Mouse (Mus musculus): ENCODE data around the gene Etv6.

The Etv6 gene

DNA sequence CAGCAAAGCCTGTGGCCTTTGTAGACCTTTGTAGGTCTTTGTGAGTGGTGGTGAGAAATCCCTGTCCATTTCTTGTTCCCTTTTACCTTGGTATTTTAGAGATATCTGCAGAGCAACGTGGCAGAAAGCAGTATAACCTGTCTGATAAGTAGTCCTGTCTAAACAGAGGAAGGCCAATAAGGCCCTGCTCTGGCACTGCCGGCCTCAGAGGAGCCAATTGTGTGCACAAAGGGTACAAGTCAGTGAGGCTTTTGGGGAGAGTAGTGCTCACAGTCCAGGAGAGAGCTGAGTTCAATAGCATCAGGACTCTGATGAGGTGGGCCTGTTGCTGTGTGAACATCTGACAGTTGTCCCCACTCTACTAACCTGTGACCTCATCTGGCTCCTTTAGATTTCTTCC lies 77.7 kb downstream of the Etv6 start:
- DNase-seq = no peak

DNA sequence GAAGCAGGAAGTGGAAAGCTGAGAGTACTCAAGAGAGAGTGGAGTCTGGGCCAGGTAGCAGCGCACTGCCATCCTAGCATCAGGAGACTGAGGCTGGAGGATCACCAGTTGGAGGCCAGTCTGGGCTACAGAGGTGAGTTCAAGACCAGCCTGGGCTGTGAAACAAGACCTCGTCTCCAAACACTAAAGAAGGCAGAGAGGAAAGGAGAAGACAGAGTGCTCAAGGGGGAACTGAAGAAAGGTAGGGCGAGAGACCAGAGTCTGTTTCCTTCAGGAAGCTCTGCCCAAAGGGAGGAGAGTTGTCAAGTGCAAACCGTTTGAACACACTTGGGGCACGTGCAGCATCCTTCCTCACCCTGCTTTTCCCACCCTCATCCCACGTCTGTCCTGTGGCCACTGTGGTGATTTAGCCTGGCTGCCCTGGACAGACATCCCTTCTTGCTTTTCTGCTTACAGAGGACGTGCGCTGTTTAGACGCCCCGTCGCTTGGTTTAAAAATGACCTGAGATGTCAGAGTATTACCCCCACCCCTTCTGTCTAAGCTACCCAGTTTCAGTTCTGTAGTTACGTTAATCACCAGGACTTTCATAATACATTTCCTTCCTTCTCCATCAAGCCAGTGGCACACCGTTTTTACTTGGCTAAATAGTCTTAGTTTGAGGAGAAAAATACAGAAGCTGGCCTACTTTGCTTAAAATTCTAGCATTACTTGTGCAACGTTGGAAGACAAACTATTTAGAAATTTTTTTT lies 79.9 kb downstream of the Etv6 start:
- DNase-seq = no peak

- DNase-seq = no peak
Observed at GRCm38 (mm10) chr6:134117380-134117938, 82.0 kb downstream of the Etv6 start.

- DNase-seq = no peak
Observed at GRCm38 (mm10) chr6:134118506-134118905, 83.0 kb downstream of the Etv6 start.

DNA sequence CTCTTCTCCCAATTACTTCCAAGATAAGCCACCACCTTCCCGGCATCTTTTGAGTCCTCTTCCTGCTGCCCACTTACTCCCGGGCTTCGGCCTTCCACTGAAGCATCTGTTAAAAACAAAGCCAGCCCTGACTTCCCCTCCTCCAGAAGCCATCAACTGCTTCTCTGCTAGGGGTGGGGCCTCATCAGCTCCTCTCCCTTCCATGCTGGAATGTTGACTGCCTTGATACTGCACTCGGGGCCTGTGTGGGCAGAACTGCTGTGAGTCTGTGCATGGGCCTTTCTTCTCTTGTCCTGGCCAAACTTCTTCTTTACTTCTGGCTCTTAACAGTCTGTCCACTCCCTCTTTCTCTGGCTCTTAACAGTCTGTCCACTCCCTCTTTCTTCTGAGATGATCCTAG lies 83.6 kb downstream of the Etv6 start:
- no peak for DNase-seq

- DNase-seq = no peak
Observed at GRCm38 (mm10) chr6:134120227-134120626, 84.7 kb downstream of the Etv6 start.

GRCm38 (mm10) chr6:134120712-134121111 lies 85.2 kb downstream of the Etv6 start:
- no peak for DNase-seq

GRCm38 (mm10) chr6:134122945-134123344 lies 87.4 kb downstream of the Etv6 start:
- no peak for DNase-seq

GRCm38 (mm10) chr6:134123474-134123873 lies 88.0 kb downstream of the Etv6 start:
- DNase-seq = no peak

GRCm38 (mm10) chr6:134124256-134124655 lies 88.8 kb downstream of the Etv6 start:
- no peak for DNase-seq

GRCm38 (mm10) chr6:134127996-134128395 lies 92.5 kb downstream of the Etv6 start:
- no peak for DNase-seq

- DNase-seq = no peak
Observed at GRCm38 (mm10) chr6:134128594-134128993, 93.1 kb downstream of the Etv6 start.

GRCm38 (mm10) chr6:134129848-134130247 lies 94.3 kb downstream of the Etv6 start:
- DNase-seq = no peak

- no peak for DNase-seq
Observed at GRCm38 (mm10) chr6:134130816-134131215, 95.3 kb downstream of the Etv6 start.

DNA sequence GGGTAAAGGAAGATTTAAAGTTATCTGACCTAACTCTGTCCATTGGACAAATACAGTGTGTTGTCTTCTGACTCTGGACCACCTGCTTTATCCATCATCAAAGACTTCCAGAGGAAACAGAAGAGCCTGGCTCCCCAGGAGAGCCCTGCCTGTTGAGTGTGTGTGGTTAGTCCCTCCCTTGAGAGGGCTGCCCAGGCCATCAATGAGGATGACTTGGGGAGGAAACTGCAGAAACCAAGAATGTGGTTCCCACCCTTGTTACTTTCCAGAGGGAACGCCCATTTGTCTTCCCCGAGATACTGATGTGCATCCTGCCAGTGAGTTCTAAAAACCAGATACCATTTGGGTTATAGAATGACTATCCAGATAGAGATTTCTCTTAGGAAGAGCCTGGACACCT lies 96.1 kb downstream of the Etv6 start:
- no peak for DNase-seq

DNA sequence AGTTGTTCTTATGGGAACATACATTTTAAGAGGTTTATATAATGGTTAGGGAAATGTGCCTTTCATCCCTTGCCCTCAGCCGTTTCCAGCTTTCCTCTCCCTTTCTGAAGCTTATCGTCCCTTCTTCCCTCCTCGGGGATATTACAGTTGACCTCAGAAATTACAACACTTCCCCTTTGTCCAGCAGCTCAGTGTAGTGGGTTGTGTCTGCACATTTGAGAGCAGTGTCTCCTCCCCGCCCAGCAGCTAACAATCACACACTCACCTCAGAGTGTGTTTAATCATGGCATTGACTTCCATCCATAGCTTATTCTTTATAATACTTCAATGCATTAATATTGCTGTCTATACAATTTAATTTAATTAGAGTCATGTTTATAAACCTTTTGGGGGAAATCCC lies 98.3 kb downstream of the Etv6 start:
- no peak for DNase-seq

- DNase-seq = no peak
Observed at GRCm38 (mm10) chr6:134134821-134135323, 99.4 kb downstream of the Etv6 start.

DNA sequence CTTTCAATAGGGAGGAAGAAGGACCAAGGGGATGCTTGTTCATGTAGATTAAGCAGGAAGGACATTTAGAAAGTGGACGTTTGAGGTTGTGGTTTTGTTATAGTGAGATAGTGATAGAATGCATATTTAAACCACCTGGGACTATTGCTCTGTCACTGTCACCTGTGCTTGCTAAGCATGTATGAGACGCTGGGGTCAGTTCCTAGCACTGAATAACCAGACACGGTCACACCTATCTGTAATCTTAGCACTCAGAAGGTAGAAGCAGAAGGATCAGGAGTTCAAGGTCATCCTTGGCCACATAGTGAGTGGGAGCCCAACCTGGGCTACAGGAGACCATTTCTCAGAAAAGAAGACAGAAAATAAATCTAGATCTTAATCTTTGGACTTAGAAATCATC lies 100.8 kb downstream of the Etv6 start:
- no peak for DNase-seq

GRCm38 (mm10) chr6:134139359-134139758 lies 103.9 kb downstream of the Etv6 start:
- DNase-seq = no peak

DNA sequence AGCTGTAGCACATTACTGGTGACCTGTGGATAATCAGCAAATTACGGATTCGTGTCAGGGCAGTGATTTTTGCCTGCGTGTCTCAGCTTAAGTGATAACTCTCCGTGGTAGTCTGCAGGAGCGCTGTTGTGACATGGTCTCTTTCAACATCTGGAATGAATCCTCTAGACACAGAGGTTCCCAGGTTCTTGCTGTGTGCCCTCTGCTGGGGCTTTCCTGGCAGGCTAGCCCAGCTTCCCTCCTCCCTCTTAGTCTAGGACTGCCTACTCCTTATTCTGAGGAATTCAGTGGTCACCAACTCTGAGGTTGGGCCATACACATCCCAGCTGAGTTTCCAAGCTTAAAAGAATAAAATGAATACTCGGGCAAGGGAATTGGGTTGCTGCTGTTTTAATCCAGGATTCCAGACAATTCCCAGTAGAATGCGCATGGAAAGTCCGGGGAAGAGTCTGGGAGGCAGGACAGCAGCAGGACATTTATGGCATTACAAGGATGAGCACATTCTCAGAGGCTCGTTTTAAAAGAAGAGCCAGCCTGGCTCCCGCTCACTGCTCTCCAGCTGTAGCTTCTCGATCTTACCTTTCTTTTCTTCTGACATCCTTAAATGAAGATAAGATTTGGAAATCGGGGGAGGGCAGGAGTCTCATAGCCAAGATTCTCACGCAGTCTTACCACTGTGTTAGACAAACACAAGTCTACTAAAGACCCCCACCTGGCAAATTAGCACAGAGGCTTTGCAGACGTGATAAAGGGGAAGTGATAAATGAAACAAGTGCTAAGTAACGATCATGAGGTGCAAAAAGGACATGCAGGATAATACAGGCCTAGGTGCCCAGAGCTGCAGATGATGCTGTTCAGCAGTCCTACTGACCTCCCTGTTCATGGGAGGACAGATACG lies 105.5 kb downstream of the Etv6 start:
- no peak for DNase-seq

GRCm38 (mm10) chr6:134141616-134142165 lies 106.2 kb downstream of the Etv6 start:
- no peak for DNase-seq

DNA sequence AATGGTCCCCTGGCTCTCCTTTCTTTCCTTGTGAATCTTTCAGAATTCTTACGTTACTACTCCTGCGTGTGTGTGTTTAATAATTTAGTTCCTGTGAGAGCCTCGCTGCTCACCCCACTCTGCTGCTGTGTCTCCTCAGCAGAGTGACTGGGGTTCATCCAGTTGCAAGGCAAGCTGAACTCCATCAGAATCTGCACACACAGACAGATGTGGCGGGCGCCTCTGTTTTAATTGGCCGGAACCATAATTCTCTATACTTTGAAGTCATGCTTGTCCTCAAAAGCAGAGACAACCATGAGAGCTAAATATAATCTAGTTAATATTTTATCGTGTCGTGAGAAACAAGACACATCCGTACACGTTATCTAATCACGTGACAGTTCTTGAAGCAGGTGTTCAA lies 107.2 kb downstream of the Etv6 start:
- DNase-seq = no peak

- DNase-seq = no peak
Observed at GRCm38 (mm10) chr6:134143649-134144097, 108.2 kb downstream of the Etv6 start.
